Mouse (Mus musculus) heart, embryonic 11.5 days (tissue): Measurements from ENCODE around the gene Gnao1. TPM values are rescaled to one million over a fixed set of nuclear protein-coding genes. Genes with fewer than 3 reads are reported as not detected.

Experiments
- ATAC-seq: fragments of 200-750 bp; cut with Nextera tagmentation; replicated peaks from 2 replicates; pipeline ENCODE4 v1.8.0; 2017; ENCODE audit warnings: moderate library complexity; ENCODE audit not compliant: insufficient number of reproducible peaks, low FRiP score, low TSS enrichment
- H3K27ac ChIP-seq: fragments of 300-500 bp; sonication (generic); 2 replicates; pipeline ENCODE4 v1.5.1; 2014; ENCODE audit warnings: mild to moderate bottlenecking, low read depth, low read length
- H3K27me3 ChIP-seq: fragments of 300-500 bp; sonication (generic); 2 replicates; pipeline ENCODE4 v1.6.1; 2014; ENCODE audit warnings: mild to moderate bottlenecking, low read length, mixed read lengths; ENCODE audit not compliant: control insufficient read depth, insufficient read depth
- H3K36me3 ChIP-seq: fragments of 300-500 bp; sonication (generic); 2 replicates; pipeline ENCODE4 v1.6.1; 2014; ENCODE audit warnings: mild to moderate bottlenecking, low read length, moderate library complexity, mixed read lengths; ENCODE audit not compliant: control insufficient read depth, insufficient read depth
- H3K4me1 ChIP-seq: fragments of 300-500 bp; sonication (generic); 2 replicates; pipeline ENCODE4 v1.6.1; 2014; ENCODE audit warnings: low read length; ENCODE audit not compliant: control insufficient read depth, insufficient read depth
- H3K4me2 ChIP-seq: fragments of 300-500 bp; sonication (generic); 2 replicates; pipeline ENCODE4 v1.6.1; 2014; ENCODE audit warnings: mild to moderate bottlenecking, moderate library complexity
- H3K4me3 ChIP-seq: fragments of 300-500 bp; sonication (generic); 2 replicates; pipeline ENCODE4 v1.5.1; 2014; ENCODE audit warnings: low read depth, low read length
- H3K9ac ChIP-seq: fragments of 300-500 bp; sonication (generic); 2 replicates; pipeline ENCODE4 v1.6.1; 2014; ENCODE audit warnings: mild to moderate bottlenecking, low read depth, low read length, moderate library complexity
- H3K9me3 ChIP-seq: fragments of 300-500 bp; sonication (generic); replicated peaks from 2 replicates; pipeline ENCODE4 v1.6.1; 2016; ENCODE audit warnings: low read length; ENCODE audit not compliant: control insufficient read depth
- WGBS: fragments of 180-500 bp; shearing (Covaris S2); extraction: QIAGEN DNeasy Blood & Tissue Kit; methylation state at CpG from one replicate; pipeline ENCODE4 v1.1.7; 2014; ENCODE audit not compliant: insufficient replicate concordance; 5-methylcytosine and 5-hydroxymethylcytosine counted together
- polyA plus RNA-seq: library from polyadenylated mRNA; unstranded; fragments of >200 nt; fragmentation: Nextera tagmentation; extraction: Ambion mirVana; gene quantifications from 2 replicates; pipeline ENCODE4 v1.2.1, GENCODE M21; 2014

Gnao1 gene
- polyA plus RNA-seq, 1 experiment from 2014 or later, result 13.9 TPM

DNA sequence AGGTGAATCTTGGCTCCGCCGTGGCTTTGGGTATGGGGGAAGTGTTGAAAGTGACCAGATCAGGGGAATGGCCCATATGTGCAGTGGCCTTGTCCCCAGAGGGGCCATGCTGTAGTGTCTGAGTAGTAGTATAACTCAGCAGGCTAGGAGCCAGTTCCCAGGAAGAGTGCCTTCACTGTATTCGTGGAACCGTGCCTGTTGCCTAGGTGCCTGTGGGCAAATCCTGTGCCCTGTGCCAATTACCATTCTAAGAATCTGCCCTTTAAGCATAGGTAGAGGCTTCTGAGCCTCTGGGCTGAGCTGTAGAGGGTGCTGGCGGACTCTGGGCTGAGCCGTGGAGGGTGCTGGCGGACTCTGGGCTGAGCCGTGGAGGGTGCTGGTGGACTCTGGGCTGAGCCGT lies 148.6 kb downstream of the Gnao1 start:
- ATAC-seq, result no peak
- no peak overlapping the region for H3K9ac ChIP-seq
- no peak overlapping the region for H3K4me3 ChIP-seq
- no peak overlapping the region for H3K27ac ChIP-seq
- H3K4me1 ChIP-seq, result no peaks in the 10 kb centered on the region
- H3K4me2 ChIP-seq, result no peak overlapping the region
- H3K36me3 ChIP-seq, result no peaks in the 10 kb centered on the region
- 90% methylated on average over 9 of the region's 9 CpGs for WGBS
- no peaks in the 10 kb centered on the region for H3K9me3 ChIP-seq
- H3K27me3 ChIP-seq, result no peaks in the 10 kb centered on the region

DNA sequence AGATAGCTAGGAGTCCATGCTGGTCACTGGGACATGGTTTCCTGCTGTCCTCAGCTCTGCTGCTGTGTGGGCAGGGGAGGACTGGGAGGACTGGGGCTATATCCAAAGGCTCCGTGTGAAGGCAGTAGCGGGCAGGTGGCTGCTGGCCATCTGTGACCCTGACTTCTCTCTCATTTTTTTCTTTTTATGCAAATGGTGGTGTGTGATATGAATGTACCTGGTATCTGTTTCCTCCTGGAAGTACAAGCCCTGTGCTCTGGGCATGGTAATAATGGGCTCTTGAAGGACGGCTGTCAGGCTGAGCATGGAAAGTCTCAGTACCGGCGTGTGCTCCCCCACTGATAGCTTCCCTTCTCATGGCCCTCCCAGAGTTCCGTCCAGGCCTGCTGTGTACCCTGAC lies 151.1 kb downstream of the Gnao1 start:
- 52% methylated on average over 6 of the region's 6 CpGs for WGBS

DNA sequence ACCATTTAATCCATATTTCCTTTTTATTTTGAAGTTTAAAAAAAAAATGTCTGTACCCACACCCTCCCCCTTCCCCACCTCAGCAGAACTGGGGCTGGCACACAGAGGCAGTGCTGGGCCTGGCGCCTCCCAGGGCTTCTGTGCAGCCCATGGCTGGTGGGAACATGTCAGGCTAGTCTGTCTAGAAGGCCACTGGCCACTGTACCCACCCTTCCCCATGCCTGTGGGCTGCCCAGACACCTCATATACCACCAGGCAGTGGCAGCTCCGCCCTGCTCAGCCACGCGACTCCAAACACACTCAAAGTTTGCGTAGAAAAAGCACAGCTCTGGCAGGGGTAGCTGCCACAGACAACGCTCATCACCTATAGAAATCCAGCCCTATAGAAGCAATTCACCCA lies 158.5 kb downstream of the Gnao1 start:
- Histone ChIP-seq H3K9me3 (no peaks in the 10 kb centered on the region), H3K27me3 (no peaks in the 10 kb centered on the region), H3K27ac (no peak overlapping the region), H3K4me3 (no peak overlapping the region), H3K9ac (no peak overlapping the region), H3K36me3 (peaks cover 10% of the 10 kb centered on the region), H3K4me1 (no peaks in the 10 kb centered on the region), H3K4me2 (no peak overlapping the region)
- WGBS, result 73% methylated on average over 6 of the region's 6 CpGs
- ATAC-seq, result no peak

More for the DNA sequence above, 151.1 kb downstream of the Gnao1 start:
- Histone ChIP-seq H3K9ac (no peak overlapping the region), H3K27ac (no peak overlapping the region), H3K4me1 (no peaks in the 10 kb centered on the region), H3K27me3 (no peaks in the 10 kb centered on the region), H3K9me3 (no peaks in the 10 kb centered on the region), H3K4me2 (no peak overlapping the region), H3K4me3 (no peak overlapping the region), H3K36me3 (no peaks in the 10 kb centered on the region)
- ATAC-seq, result no peak

DNA sequence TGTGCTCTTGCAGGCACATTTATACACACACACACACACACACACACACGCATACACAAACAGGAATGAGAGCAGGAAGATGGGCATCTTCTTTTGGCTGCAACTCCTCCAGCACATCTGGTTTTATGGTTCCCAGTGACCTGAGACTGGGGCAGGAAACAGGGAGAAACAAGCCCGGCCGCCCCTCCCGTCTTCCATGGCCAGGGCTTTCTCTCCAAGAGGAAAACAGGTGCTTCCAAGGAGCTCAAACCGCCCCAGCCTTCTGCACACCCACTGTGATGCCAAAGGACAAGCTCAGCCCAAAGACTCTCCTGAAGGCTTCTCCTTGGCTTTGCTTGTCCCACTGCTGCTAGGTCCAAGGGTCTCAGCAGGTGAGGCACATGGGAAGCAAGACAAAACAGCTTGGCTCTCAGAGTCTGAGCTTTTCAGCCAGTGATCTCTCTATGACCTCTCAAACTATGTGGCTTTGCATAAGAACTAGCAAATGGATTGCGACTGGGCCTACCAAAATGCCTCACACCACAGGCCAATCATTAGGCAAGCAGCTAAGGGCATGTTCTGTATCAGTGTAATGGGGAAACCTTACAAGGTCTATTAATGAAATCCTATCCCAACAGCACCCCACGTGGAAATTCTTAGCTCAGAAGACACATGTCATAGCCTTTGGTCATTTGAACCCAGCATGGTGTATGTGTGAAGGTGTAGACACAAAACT lies 160.0 kb downstream of the Gnao1 start:
- Histone ChIP-seq H3K9me3 (no peaks in the 10 kb centered on the region), H3K9ac (no peak overlapping the region), H3K36me3 (peaks cover 20% of the 10 kb centered on the region), H3K4me3 (no peak overlapping the region), H3K27me3 (no peaks in the 10 kb centered on the region), H3K27ac (no peak overlapping the region), H3K4me2 (no peak overlapping the region), H3K4me1 (no peaks in the 10 kb centered on the region)
- WGBS, result 70% methylated on average over 7 of the region's 7 CpGs
- no peak for ATAC-seq

DNA sequence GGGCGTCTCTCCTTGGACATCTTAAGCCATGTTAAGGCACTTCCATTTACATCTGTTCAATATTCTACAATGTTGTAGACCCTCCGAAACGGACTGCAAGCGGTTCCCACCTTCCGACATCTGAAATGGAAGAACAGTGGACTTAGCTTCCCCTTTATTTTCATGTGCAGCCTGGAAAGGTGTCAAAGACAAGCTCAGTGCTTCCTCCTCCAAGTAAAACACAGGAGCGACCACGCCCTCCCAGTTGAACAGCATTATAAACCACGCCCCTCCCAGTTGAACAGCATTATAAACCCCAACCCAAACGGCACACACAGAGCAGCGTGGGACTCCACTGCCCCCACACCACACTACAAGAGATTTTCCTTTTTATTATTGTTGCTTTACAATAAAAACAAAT lies 161.7 kb downstream of the Gnao1 start:
- H3K36me3 ChIP-seq, result peaks cover 27% of the 10 kb centered on the region
- ATAC-seq, result no peak
- 94% methylated on average over 10 of the region's 10 CpGs for WGBS

DNA sequence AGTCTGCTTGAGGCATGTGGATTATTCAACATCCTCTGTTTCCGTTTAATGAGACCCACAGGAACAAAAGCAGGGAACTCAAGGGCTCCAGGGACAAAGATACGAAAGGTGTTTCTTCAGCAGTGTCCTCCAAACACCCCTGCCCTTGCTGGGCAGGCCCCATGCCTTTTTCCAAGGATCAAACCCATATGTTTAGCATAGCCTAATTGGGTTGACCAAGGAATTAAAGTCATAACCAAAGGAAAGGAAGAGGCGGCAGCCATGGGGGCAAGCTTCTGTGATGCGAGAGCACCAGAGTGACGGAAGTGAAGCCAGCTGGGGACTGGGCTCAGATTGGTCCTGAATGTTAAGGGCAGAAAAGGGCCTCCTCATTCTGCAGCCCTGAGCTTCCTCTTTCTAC lies 162.4 kb downstream of the Gnao1 start:
- H3K27me3 ChIP-seq, result no peaks in the 10 kb centered on the region
- WGBS, result 89% methylated on average over 5 of the region's 5 CpGs

More for the DNA sequence above, 161.7 kb downstream of the Gnao1 start:
- no peaks in the 10 kb centered on the region for H3K9me3 ChIP-seq
- H3K27me3 ChIP-seq, result no peaks in the 10 kb centered on the region
- H3K9ac ChIP-seq, result no peak overlapping the region
- H3K4me2 ChIP-seq, result no peak overlapping the region
- H3K4me1 ChIP-seq, result no peaks in the 10 kb centered on the region
- H3K27ac ChIP-seq, result no peak overlapping the region
- no peak overlapping the region for H3K4me3 ChIP-seq

DNA sequence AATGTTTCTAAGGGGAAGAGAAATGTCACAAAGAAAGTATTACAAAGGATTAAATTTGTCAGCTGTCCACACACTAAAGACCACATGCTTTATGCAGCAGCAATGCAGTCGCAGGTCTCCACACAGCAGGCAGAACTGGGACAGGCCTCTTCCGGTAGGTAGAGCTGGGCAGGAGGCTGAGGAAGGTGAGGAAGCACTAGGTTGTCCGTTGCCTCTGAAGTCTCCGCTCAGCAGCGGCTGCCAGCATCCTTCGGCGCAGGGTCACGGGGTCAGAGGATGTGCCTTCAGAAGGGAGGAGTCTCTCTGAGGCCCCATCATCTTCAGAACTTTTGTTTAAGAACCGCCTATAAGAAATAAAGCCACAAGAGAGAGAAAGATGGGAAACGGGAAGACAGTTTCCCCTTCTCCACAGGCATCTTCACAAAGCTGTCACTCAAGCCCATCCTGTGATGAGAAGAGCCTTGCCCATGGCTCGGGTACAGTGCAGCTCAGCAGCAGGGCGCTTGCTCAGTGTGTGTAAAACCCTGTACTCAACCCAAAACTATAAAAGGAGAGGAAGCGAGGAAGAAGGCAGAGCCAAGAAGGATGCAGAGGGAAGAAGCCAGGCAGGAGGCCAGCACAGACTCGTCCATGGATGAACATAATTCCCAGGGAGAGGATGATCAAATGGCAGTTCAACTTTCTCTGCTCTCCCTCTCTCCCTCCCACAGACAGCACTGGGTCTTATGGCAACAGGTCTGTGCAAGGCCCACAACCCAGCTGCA lies 163.4 kb downstream of the Gnao1 start:
- H3K36me3 ChIP-seq, result peaks cover 35% of the 10 kb centered on the region
- H3K9me3 ChIP-seq, result no peaks in the 10 kb centered on the region
- no peak overlapping the region for H3K4me2 ChIP-seq
- 89% methylated on average over 14 of the region's 14 CpGs for WGBS
- no peak for ATAC-seq
- no peak overlapping the region for H3K9ac ChIP-seq
- no peaks in the 10 kb centered on the region for H3K27me3 ChIP-seq
- H3K4me1 ChIP-seq, result no peaks in the 10 kb centered on the region
- H3K4me3 ChIP-seq, result no peak overlapping the region
- no peak overlapping the region for H3K27ac ChIP-seq

More for the DNA sequence above, 162.4 kb downstream of the Gnao1 start:
- Histone ChIP-seq H3K4me1 (no peaks in the 10 kb centered on the region), H3K9me3 (no peaks in the 10 kb centered on the region), H3K9ac (no peak overlapping the region), H3K4me3 (no peak overlapping the region), H3K27ac (no peak overlapping the region), H3K36me3 (peaks cover 30% of the 10 kb centered on the region), H3K4me2 (no peak overlapping the region)
- no peak for ATAC-seq

DNA sequence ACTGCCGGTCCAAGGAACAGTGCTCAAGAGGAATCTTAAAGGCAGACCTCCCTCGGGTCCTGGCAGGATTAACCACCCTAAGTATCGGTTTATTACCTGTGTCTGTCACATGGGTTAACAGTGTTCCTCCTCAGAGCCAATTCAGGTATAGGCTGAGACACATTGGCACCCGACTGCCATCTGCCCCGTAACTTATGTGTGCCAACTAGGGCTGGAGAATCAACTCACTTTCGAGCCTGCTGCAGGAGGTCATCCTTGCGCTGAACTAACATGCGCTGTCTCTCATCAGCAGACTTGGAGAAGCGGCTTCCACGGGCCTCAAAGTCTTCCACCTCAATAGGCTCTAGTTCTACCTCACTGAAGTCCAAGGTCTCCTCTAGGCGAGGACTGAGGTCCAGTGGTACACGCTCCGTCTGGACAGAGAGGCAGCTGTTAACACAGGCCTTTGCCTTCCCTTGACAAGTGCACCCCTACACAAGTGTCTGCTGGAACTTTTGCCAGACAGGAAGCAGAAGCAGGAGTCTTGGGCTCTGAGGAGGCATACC lies 164.1 kb downstream of the Gnao1 start:
- H3K36me3 ChIP-seq, result peaks cover 37% of the 10 kb centered on the region
- H3K27me3 ChIP-seq, result no peaks in the 10 kb centered on the region
- no peak overlapping the region for H3K4me2 ChIP-seq
- H3K4me1 ChIP-seq, result no peaks in the 10 kb centered on the region
- no peak overlapping the region for H3K27ac ChIP-seq
- WGBS, result 94% methylated on average over 13 of the region's 13 CpGs
- no peak overlapping the region for H3K4me3 ChIP-seq
- ATAC-seq, result no peak
- no peak overlapping the region for H3K9ac ChIP-seq
- H3K9me3 ChIP-seq, result no peaks in the 10 kb centered on the region
